Mouse (Mus musculus) erythroblast, embryonic 14.5 days (primary cell): Measurements from ENCODE around the gene Adgrd1.
"Not testable (repeated sequence)": the region's sequence is repeated elsewhere in the genome, so short reads cannot be mapped to it uniquely, and the experiment has no call there.

Experiments used
- GATA1 ChIP-seq: IDR thresholded peaks from 2 replicates; pipeline ENCODE4 v1.6.1; 2012; ENCODE audit warnings: low read length, inconsistent platforms, mixed read lengths
- TAL1 ChIP-seq: IDR thresholded peaks from 3 replicates; pipeline ENCODE4 v1.6.1; 2012; ENCODE audit warnings: low read length, inconsistent platforms, mixed read lengths

- TF ChIP-seq GATA1, TAL1: not testable (repeated sequence)
Observed at GRCm38 (mm10) chr5:129128310-129128709, 31.8 kb downstream of the Adgrd1 start.
